Mouse (Mus musculus) MEL (cell line): ENCODE results near the gene Zfp65.

Experiments
- CHD1 ChIP-seq: IDR thresholded peaks from 2 replicates; pipeline ENCODE4 v1.6.1; 2012; ENCODE audit warnings: low read depth, mild to moderate bottlenecking, inconsistent platforms, low read length, improper control_type of control experiment
- CHD2 ChIP-seq: IDR thresholded peaks from 2 replicates; pipeline ENCODE4 v1.6.1; 2011; ENCODE audit warnings: low read length, improper control_type of control experiment
- CTCF ChIP-seq, 3 experiments: IDR thresholded peaks in 2 of 3; conservative IDR thresholded peaks in 1 of 3; 2 replicates each; pipeline ENCODE4 v1.5.1; 2011 to 2012; ENCODE audit warnings: low read length in 3 of 3, low read depth in 2 of 3, mild to moderate bottlenecking in 2 of 3, improper control_type of control experiment in 1 of 3, inconsistent platforms in 1 of 3, mixed read lengths in 1 of 3, moderate library complexity in 1 of 3; ENCODE audit not compliant: control insufficient read depth in 1 of 3, insufficient read depth in 1 of 3, poor library complexity in 1 of 3, severe bottlenecking in 1 of 3
- GATA1 ChIP-seq: IDR thresholded peaks from 2 replicates; pipeline ENCODE4 v1.6.1; 2011; ENCODE audit warnings: low read depth, low read length, improper control_type of control experiment
- KAT2A ChIP-seq: conservative IDR thresholded peaks from 2 replicates; pipeline ENCODE4 v1.6.1; 2012; ENCODE audit warnings: low read depth, low read length, improper control_type of control experiment, inconsistent platforms
- MAX ChIP-seq: IDR thresholded peaks from 2 replicates; pipeline ENCODE4 v1.6.1; 2011; ENCODE audit warnings: low read length, improper control_type of control experiment
- MAZ ChIP-seq: IDR thresholded peaks from 2 replicates; pipeline ENCODE4 v1.6.1; 2012; ENCODE audit warnings: low read depth, mild to moderate bottlenecking, inconsistent platforms, low read length, improper control_type of control experiment
- MYC ChIP-seq: IDR thresholded peaks from 2 replicates; pipeline ENCODE4 v1.6.1; 2011; ENCODE audit warnings: low read depth, mild to moderate bottlenecking, low read length, improper control_type of control experiment, moderate library complexity
- NRF1 ChIP-seq: IDR thresholded peaks from 2 replicates; pipeline ENCODE4 v1.6.1; 2014; ENCODE audit warnings: low read depth, mild to moderate bottlenecking, inconsistent platforms, low read length, improper control_type of control experiment, moderate library complexity; ENCODE audit not compliant: poor library complexity, insufficient read depth, severe bottlenecking
- POLR2A ChIP-seq, 2 experiments: IDR thresholded peaks; 2 replicates each; pipeline ENCODE4 v1.6.1; 2011 to 2012; ENCODE audit warnings: low read length in 2 of 2, mild to moderate bottlenecking in 2 of 2, control low read depth in 1 of 2, improper control_type of control experiment in 1 of 2, low read depth in 1 of 2, moderate library complexity in 1 of 2; ENCODE audit not compliant: control insufficient read depth in 1 of 2, insufficient read depth in 1 of 2, poor library complexity in 1 of 2
- USF1 ChIP-seq: IDR thresholded peaks from 2 replicates; pipeline ENCODE4 v1.6.1; 2014; ENCODE audit warnings: low read depth, mild to moderate bottlenecking, inconsistent platforms, low read length, improper control_type of control experiment, moderate library complexity
- ZC3H11A ChIP-seq: IDR thresholded peaks from 2 replicates; pipeline ENCODE4 v1.6.1; 2012; ENCODE audit warnings: low read depth, mild to moderate bottlenecking, inconsistent platforms, low read length, improper control_type of control experiment

DNA sequence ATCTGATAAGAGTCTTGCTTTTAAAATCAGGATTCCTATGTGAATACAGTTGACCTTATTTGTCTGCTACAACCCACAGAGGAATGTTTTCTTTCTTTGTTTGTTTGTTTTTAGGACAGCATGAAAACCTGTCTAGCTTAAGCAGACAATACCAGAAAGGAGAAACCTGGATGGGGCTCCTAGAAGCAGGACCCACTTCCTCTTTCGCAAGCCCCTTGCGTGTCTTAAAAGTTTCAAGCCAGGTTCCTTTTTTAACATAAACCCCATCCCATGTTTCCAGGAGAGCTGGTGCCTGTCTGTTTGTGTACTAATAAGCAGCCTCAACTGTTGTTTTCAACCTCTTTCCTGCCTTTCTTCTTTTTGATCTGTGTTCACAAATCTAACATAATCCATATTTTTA lies 54.1 kb downstream of the Zfp65 start:
- TF ChIP-seq CHD2 (no peak), CTCF (IDR thresholded peaks at IDR 0.05 in 2 of 3, conservative IDR thresholded peaks at IDR 0.05 in 1 of 3; ENCODE audit: control insufficient read depth in 1 of 3, insufficient read depth in 1 of 3, low read depth in 2 of 3, low read length in 3 of 3, poor library complexity in 1 of 3, severe bottlenecking in 1 of 3) (no peak), KAT2A (no peak), POLR2A (IDR thresholded peaks at IDR 0.05; ENCODE audit: control insufficient read depth in 1 of 2, insufficient read depth in 1 of 2, low read depth in 1 of 2, low read length in 2 of 2, poor library complexity in 1 of 2) (no peak), MAX (no peak), ZC3H11A (no peak), USF1 (no peak), MAZ (no peak), CHD1 (no peak), GATA1 (no peak), MYC (no peak), NRF1 (no peak)
